Mouse (Mus musculus) cerebellum, adult (tissue): ENCODE results near the gene Zrsr1.
A peak's percentile ranks its signal among the peaks of the same experiment; 100 is the strongest.

ENCODE experiments used
- ATAC-seq: cut with Nextera tagmentation; 2 replicates; pipeline ENCODE4 v1.9.2; 2017; ENCODE audit warnings: mild to moderate bottlenecking, moderate library complexity, mixed read lengths; ENCODE audit not compliant: insufficient number of reproducible peaks, low FRiP score, low TSS enrichment

The Zrsr1 gene

DNA sequence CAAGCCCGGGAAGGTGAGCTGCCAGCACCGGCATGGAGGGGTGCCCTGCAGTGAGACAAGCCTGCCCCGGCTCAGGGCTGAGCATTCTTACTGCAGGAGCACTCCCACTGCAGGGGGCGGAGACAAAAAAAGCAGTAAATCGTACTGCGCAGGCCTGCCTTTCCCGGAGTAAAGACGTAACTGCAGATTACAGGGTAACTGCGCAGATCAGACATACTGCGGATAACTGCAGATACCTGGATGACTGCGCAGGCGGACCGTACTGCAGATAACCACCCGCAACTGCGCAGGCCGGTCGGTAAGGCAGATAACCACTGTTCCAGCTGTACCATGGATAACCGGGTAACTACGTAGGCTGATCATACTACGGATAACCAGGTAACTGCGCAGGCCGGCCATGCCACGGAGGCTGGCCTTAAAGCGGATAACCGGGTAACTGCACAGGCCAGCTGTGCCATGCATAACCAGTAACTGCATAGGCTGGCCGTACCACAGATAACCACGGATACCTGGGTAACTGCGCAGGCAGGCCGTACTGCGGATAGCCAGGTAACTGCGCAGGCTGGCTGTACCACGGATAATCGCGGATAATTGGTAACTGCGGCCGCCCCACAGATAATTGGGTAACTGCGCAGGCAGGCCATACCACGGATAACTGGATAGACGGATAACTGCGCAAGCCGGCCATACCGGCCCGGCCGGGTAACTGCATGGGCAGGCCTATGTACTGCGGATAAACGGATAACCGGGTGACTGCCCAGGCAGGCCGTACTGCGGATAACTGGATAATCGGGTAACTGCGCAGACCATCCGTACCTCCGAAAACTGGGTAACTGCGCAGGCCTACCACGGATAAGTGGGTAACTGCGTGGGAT, at the start of gene Zrsr1:
Gene Zrsr1, plus strand, starts transcription at position 171 of the 875 bp plus-strand sequence.
- peak; percentile 81 for ATAC-seq

DNA sequence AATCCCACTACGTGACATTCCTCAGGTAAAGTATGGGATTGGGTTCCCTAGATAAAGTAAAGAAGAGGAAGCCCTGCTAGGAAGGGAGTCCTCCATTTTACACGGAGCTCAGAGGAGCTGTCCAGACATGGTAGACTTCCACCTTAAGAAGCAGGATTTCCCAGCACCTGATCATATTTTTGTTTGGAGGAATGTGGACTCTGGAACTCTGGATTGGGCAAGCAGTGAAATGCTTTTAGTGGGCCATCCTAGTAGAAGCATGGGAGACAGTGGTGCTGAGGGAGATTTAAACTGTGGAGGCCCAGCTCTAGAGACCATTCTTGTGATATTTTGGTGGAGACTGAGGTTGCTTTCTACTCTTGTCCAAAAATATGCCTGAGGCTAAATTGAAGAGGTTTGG, 49.3 kb upstream of the Zrsr1 start:
- ATAC-seq: no peak

DNA sequence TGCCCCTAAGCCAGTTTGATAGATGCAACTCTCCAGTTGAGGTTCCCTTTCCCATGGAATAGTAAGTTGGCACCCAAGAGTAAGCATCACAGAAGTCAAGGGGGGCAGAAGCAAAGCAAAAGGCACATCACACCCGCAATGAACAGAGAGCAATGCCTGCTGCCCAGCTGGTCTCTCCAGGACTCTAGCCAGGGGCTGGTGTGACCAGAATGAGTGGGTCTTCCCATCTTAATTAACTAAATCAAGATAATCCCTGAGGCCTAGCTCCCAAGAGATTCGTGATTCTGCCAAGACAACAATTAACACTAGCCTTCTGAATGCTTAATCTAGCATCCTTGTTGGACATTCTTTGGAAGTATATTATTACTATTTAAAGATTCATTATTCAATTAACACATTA, 48.2 kb upstream of the Zrsr1 start:
- ATAC-seq: no peak

GRCm38 (mm10) chr11:22928586-22929169, 43.1 kb upstream of the Zrsr1 start:
- no peak for ATAC-seq

GRCm38 (mm10) chr11:22930129-22930528, 41.7 kb upstream of the Zrsr1 start:
- ATAC-seq: no peak

GRCm38 (mm10) chr11:22931320-22931905, 40.4 kb upstream of the Zrsr1 start:
- ATAC-seq: no peak

DNA sequence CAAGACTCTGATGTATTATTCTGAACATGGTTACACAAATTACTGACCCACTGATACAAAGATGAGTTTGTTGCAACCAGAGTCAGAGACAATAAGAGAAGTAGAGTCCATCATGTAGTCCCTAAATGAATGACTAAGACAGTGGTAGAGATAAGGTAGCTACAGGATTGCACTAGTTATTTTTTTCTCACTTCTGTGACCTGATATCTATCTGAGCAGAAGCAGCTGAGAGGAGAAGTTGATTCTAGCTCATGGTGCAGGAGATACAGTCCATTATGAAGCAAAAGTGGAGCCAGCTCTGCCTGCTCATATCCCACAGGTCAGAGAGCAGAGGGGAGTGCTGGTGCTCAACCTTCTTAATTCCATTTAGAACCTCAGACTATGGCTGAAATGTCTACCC, 39.6 kb upstream of the Zrsr1 start:
- ATAC-seq: no peak

DNA sequence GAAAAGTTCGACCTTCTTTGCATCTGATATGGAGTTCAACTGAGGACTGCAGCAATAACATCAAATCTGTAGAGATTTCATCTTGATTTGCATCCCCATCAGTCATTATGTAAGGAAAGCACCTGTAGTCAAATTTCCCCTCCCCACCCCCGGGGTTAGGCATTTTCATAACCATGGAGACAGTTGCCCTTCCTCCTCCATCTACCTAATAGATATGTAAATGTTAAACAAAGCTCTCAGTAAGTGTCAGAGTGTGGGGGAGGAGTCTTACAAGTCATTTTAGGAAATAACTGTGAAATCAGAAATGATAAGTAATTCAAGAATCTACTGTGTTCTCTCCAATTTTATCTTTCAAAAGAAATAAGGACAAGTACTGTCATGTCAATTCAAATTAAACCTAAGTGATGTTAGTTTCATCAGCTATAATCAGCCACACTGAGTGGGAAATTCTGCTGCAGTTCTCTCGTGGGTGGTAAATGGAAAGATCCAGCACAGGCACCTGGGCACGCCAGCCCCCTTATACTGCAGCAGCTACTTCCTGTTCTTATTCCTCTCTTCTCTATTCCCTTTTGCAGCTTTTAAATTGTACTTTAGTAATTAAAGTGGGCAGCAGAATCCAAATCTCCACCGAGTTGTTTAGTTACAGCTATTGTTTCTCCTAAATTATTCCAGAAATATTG, 35.2 kb upstream of the Zrsr1 start:
- ATAC-seq: no peak

GRCm38 (mm10) chr11:22937716-22938316, 34.0 kb upstream of the Zrsr1 start:
- ATAC-seq: no peak

- no peak for ATAC-seq
Observed at GRCm38 (mm10) chr11:22938983-22939382, 32.8 kb upstream of the Zrsr1 start.

- ATAC-seq: no peak
Observed at GRCm38 (mm10) chr11:22949101-22949500, 22.7 kb upstream of the Zrsr1 start.

- ATAC-seq: no peak
Observed at GRCm38 (mm10) chr11:22950131-22950530, 21.7 kb upstream of the Zrsr1 start.

DNA sequence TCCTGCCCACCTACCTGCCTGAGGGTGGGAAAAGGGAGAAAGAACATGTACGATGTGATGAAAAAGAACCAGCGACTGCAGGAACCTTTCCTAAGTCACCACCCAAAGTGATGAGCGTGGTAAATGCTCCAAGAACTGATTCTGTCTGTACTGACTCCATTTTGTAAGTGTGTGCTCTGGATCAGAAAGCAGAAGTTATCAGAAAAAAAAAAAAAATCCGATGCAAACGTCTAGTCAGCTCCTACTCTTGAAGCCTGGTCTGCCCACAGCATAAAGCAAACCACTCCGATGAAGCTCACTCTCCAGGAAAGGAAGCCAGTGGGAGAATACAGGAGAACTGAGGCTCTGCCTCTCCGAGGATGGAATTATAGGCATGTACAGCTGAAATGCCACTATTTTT, 19.1 kb upstream of the Zrsr1 start:
- ATAC-seq: no peak

DNA sequence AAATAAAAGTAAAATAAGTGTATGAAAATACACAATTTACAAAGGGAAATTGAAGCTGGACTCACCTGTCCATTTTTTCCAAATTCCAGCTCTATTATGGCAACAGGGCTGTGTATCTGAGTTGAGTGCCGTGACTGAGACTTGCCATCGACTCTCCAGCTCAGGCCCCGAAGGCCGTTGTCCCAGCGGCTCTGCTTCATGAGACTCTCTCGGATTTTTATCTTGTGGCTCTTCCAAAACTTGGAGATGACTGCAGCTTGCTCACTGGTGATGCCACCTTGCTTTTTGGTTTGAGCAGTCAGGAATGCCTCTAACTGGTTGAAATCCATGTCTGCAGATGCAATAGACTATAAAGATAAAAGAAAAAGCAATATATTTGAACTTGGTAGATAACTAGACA, 15.5 kb upstream of the Zrsr1 start:
- ATAC-seq: no peak

DNA sequence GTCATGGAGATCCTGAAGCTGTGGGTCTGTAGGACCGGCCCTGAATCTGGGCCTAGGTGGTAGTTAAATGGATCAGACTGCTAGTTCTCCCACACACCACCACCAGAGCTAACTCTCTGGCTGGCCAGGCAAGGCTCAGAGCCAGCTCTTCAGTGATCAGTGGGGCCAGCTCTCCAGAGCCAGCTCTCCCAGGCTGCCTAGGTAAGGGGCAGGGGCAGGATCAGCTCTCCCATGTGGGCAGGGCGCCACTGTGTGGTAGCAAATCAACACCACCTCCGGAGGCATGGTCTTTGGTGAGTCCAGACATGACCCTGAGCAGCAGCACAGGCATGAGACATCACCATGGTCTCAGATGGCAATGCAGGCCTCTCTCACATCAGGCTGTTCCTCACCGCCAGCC, 15.0 kb upstream of the Zrsr1 start:
- no peak for ATAC-seq

GRCm38 (mm10) chr11:22957791-22958374, 13.9 kb upstream of the Zrsr1 start:
- no peak for ATAC-seq

DNA sequence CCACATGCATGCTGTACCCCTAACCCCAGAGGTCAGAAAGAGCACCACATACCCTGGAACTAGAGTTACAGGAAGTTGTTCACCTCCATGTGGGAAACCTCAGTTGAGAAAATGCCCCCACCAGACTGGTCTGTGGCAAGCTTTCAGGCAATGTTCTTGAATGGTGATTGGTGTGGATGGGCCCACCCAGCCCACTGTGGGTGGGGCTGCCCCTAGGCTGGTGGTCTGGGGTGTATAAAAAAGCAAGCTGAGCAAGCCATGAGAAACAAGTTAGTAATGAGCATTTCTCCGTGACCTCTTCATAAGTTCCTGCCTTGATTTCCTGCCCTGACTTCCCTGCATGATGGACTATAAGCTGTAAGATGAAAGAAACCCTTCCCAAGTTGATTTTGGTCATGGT, 9.7 kb upstream of the Zrsr1 start:
- no peak for ATAC-seq

- no peak for ATAC-seq
Observed at GRCm38 (mm10) chr11:22964401-22964800, 7.4 kb upstream of the Zrsr1 start.

- no peak for ATAC-seq
Observed at GRCm38 (mm10) chr11:22965503-22965902, 6.3 kb upstream of the Zrsr1 start.

DNA sequence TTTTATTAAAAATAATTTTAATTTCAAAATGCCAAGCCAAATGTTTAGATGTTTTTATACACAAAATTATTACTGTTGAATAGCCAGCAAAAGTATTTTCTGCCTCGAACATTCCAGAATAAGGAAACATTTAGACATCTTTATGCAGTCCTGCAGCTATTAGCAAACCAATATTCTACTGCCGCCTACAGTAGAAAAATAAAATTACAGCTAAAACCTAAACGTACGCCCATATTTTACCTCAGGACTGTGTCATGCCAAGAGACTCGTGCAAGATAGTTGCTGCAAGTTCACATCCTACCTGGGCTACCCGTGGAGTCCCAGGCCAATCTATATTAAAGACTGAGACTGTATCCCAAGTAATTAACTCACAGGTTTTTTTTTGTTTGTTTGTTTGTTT, 2.3 kb upstream of the Zrsr1 start:
- ATAC-seq: no peak
